25 mouse cellular contexts compared by ENCODE assay signal in genomic region chr2:129658796-129659195, GRCm38 (mm10). TPM values are rescaled to one million over a fixed set of nuclear protein-coding genes. Genes with fewer than 3 reads are reported as not detected.
"Had no signal": no experiment of that assay in that cellular context is flagged by ENCODE, and none has a peak within 500 bp of the region (broad histone marks: within the 10 kb centered on the region; RNA-seq: fewer than 3 reads in every experiment).

No protein-coding gene starts in this region.

- DNase-seq: lung, adult 18-20 months; lung, embryonic 14.5 days; lung, postnatal 10 days; lung, postnatal 4 days; midbrain, embryonic 14.5 days; retina, postnatal 1 day; right cerebral cortex, adult 18-20 months; right cerebral cortex, postnatal 25 days; right cerebral cortex, postnatal 4 days; spleen, adult 18-20 months; thymus, adult 2 months; thymus, postnatal 25 days; thymus, postnatal 4 days had no signal

- H3K4me3 ChIP-seq: midbrain, embryonic 10.5 days; midbrain, embryonic 12.5 days; myocyte; neural tube, embryonic 13.5 days; neural tube, embryonic 15.5 days; stomach, embryonic 15.5 days had no signal

- H3K27ac ChIP-seq: midbrain, embryonic 10.5 days; midbrain, embryonic 12.5 days; neural tube, embryonic 13.5 days; neural tube, embryonic 15.5 days; stomach, embryonic 15.5 days; stomach, postnatal 0 days had no signal

RNA-seq across cellular contexts. Expression of gene Pdyn, which starts 40.8 kb away (rescaled TPM):
- total RNA-seq: megakaryocyte, adult 5-6 weeks; megakaryocyte-erythroid progenitor cell, adult 5-6 weeks had no signal
- polyA plus RNA-seq: lung, embryonic 14.5 days; lung, embryonic 16.5 days; myocyte; testis, adult 2 months; urinary bladder, adult 2 months had no signal
